Mouse (Mus musculus): Measurements from ENCODE around the gene Slc4a2. TPM values are rescaled to one million over a fixed set of nuclear protein-coding genes. Genes with fewer than 3 reads are reported as not detected.

The Slc4a2 gene
- 24.7 and 42.1 TPM in 2 replicates for total RNA-seq (2014; fragmentation: Nextera tagmentation)
- total RNA-seq (2017), result 25.5 and 30.5 TPM in 2 replicates
- 17.4 and 20.0 TPM in 2 replicates for polyA plus RNA-seq (2012)

DNA sequence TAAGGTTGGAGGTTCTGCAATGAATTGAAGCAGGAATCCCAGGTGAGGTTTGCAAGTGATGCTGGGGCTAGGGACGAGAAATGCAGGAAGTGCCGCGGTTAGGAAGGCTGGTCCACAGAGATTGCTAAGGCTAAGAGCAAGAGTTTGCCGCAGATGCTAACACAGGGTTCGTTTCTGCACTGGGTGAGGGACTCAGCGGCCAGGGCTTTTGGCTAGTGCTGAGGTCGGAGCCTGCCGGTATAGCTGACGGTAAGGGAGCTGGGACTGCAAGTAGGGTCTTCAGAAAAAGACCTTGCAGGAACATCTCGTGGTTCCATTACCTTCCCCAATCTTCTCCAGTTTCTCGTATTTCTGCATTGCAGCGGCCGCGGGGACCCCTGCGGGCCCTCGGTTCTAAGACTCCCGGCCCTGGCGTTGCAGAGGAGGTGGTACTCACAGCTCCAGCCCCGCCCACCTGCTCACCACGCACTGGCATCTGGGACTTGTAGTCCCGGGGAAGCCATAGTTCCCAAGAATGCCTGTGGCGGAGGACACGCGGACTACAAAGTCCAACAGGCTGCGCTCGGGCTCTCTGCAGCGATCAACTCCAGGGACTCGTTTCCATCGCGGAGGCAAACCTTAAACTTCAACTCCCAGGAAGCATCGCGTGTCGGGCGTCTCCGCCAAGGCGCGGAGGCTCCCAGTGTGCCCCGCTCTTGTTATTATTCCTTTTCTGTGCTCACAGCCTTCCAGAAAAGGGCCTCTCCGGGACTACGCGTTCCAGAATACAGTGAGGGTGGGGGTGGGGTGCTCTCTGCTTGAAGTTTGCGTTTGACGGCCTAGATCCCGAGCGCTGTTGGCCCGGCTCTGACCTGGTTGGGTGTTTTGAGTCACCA, at the start of gene Slc4a2, which contains the start of gene Cdk5:
Slc4a2 (plus strand) TSS at position 709 of the 875 bp plus-strand sequence.
Cdk5 (minus strand) TSS at position 402 of the 875 bp plus-strand sequence.
- peak; percentile 86 for DNase-seq (ENCODE audit: low spot score)
- peak; percentile 92 for ATAC-seq (ENCODE audit: extremely low read depth, insufficient number of reproducible peaks, low FRiP score, poor library complexity, severe bottlenecking)
- TF ChIP-seq POLR2AphosphoS5 (IDR thresholded peaks at IDR 0.05; ENCODE audit: insufficient replicate concordance, low read depth, low read length) (no peak), GATA1 (IDR thresholded peaks at IDR 0.05; ENCODE audit: borderline replicate concordance, low read length) (no peak), CTCF (IDR thresholded peaks at IDR 0.05; ENCODE audit: low read depth, low read length) (no peak), GATA2 (IDR thresholded peaks at IDR 0.05; ENCODE audit: borderline replicate concordance, low read depth, low read length) (no peak), TAL1 (conservative IDR thresholded peaks at IDR 0.05; ENCODE audit: low read depth, low read length) (no peak)
- Histone ChIP-seq H3K9me3 (replicated peaks) (no peaks in the 10 kb centered on the region), H3K4me3 (ENCODE audit: low read depth, low read length) (peak within 1 kb of the TSS; percentile 74), H3K27me3 (ENCODE audit: insufficient read depth, low read length) (no peaks in the 10 kb centered on the region), H3K4me1 (ENCODE audit: insufficient read depth, low read depth, low read length) (peaks cover 53% of the 10 kb centered on the region), H3K36me3 (replicated peaks) (peaks cover 49% of the 10 kb centered on the region)

DNA sequence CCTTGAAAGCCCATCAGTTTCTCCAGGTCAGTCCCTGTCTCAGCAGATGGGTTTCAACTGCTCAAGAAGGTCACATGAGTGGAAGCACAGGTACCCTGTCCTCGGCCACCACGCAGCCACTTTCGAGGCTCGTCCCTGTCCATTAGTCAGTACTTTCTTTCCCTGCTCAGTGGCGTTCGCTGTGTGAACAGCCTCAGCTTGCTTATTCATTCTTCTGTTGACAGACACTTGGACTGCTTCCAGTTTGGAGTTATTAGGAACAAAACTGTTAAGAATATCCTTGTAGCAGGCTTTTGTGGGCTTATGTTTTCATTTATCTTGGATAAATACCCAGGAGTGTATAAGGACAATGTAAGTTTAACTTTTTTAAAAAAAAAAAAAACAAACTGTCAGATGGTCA, 49.4 kb upstream of the Slc4a2 start:
- DNase-seq (ENCODE audit: low spot score), result no peak
- Histone ChIP-seq H3K36me3 (replicated peaks) (no peaks in the 10 kb centered on the region), H3K4me1 (ENCODE audit: insufficient read depth, low read depth, low read length) (no peaks in the 10 kb centered on the region; the same call in 1 of the 2 replicates), H3K9me3 (replicated peaks) (no peaks in the 10 kb centered on the region), H3K27me3 (ENCODE audit: insufficient read depth, low read length) (peaks cover 68% of the 10 kb centered on the region), H3K4me3 (ENCODE audit: low read depth, low read length) (no peak overlapping the region)
- TF ChIP-seq CTCF (IDR thresholded peaks at IDR 0.05; ENCODE audit: low read depth, low read length) (no peak), GATA2 (IDR thresholded peaks at IDR 0.05; ENCODE audit: borderline replicate concordance, low read depth, low read length) (no peak), GATA1 (IDR thresholded peaks at IDR 0.05; ENCODE audit: borderline replicate concordance, low read length) (no peak), POLR2AphosphoS5 (IDR thresholded peaks at IDR 0.05; ENCODE audit: insufficient replicate concordance, low read depth, low read length) (no peak)
- no peak for ATAC-seq (ENCODE audit: extremely low read depth, insufficient number of reproducible peaks, low FRiP score, poor library complexity, severe bottlenecking)

DNA sequence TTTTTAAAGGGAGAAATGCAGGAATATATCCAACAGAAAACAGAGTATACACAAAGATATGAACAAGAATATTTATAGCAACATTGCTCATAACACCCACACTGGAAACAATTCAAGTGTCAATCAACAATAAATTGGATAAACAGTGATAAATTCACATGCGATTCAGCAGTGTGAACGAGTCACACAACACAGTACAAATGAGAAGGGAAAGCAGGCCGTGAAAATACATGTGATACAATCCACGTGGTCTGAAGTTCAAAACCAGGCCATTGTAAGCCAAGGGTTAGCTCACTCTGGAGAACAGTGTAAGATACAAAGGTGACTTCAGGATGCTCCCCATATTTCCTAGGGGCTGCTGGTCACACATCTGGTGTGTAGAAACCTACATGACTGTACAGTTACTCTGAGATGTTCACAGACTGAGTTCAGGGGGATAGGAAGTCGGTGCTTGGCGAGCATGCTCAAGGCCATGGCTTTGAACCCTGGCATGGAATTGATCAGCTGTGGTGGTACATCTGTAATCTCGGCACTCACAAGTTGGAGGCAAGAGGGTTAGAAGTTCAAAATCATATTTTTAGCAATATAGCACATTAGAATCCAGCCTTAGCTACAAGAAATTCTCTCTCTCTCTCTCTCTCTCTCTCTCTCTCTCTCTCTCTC, 48.8 kb upstream of the Slc4a2 start:
- H3K4me1 ChIP-seq (ENCODE audit: insufficient read depth, low read depth, low read length), result no peaks in the 10 kb centered on the region; the same call in 1 of the 2 replicates
- H3K4me3 ChIP-seq (ENCODE audit: low read depth, low read length), result no peak overlapping the region
- ATAC-seq (ENCODE audit: extremely low read depth, insufficient number of reproducible peaks, low FRiP score, poor library complexity, severe bottlenecking), result no peak
- no peaks in the 10 kb centered on the region for H3K36me3 ChIP-seq (replicated peaks)
- peaks cover 68% of the 10 kb centered on the region for H3K27me3 ChIP-seq (ENCODE audit: insufficient read depth, low read length)
- H3K9me3 ChIP-seq (replicated peaks), result no peaks in the 10 kb centered on the region
- TF ChIP-seq TAL1 (conservative IDR thresholded peaks at IDR 0.05; ENCODE audit: low read depth, low read length), result no peak
- no peak for TF ChIP-seq CTCF (IDR thresholded peaks at IDR 0.05; ENCODE audit: low read depth, low read length)
- TF ChIP-seq POLR2AphosphoS5 (IDR thresholded peaks at IDR 0.05; ENCODE audit: insufficient replicate concordance, low read depth, low read length), result no peak
- no peak for TF ChIP-seq GATA1 (IDR thresholded peaks at IDR 0.05; ENCODE audit: borderline replicate concordance, low read length)
- DNase-seq (ENCODE audit: low spot score), result no peak

DNA sequence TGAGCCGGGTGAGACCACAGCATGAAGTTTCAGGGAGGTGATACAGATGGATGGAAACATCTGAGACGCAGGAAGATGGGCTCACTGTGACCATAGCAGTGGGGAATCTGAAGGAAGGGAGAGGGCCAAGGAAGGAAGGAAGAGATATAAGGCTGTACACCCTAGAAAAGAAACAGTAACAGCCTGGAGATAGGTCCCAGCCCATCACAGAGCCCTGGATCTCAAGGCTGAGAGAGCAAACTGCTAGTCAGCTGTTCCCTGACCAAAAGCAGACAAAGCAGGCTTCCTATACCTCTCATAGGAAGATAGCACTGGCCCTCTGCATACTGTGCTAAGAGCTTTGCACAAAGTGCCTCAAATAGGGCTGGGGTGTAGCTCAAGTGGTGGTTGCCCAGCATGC, 44.9 kb upstream of the Slc4a2 start:
- Histone ChIP-seq H3K27me3 (ENCODE audit: insufficient read depth, low read length) (peaks cover 57% of the 10 kb centered on the region), H3K4me3 (ENCODE audit: low read depth, low read length) (no peak overlapping the region), H3K36me3 (replicated peaks) (no peaks in the 10 kb centered on the region), H3K4me1 (ENCODE audit: insufficient read depth, low read depth, low read length) (peaks cover 34% of the 10 kb centered on the region), H3K9me3 (replicated peaks) (no peaks in the 10 kb centered on the region)
- TF ChIP-seq TAL1 (conservative IDR thresholded peaks at IDR 0.05; ENCODE audit: low read depth, low read length) (no peak), GATA2 (IDR thresholded peaks at IDR 0.05; ENCODE audit: borderline replicate concordance, low read depth, low read length) (no peak), POLR2AphosphoS5 (IDR thresholded peaks at IDR 0.05; ENCODE audit: insufficient replicate concordance, low read depth, low read length) (no peak), CTCF (IDR thresholded peaks at IDR 0.05; ENCODE audit: low read depth, low read length) (no peak), GATA1 (IDR thresholded peaks at IDR 0.05; ENCODE audit: borderline replicate concordance, low read length) (no peak)
- no peak for DNase-seq (ENCODE audit: low spot score)
- ATAC-seq (ENCODE audit: extremely low read depth, insufficient number of reproducible peaks, low FRiP score, poor library complexity, severe bottlenecking), result no peak

DNA sequence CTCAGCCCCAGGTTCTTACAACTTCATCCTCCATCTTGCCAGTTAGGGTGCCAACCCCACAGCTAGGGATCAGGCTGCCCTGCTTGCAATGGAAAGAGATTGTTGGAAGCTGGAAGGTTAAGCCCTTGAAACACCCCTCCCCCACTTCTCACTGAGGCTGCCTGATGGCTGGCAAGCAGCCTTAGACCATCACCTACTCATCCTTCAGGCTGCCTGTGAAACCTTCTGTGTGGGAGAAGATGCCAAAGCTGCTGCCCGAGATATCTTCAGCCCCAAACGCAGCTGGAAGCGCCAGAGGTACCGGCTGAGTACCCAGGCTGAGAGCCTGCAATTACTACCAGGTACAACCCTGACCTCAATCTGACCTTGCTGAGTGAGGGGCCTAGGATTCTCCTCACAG, 44.1 kb upstream of the Slc4a2 start:
- Histone ChIP-seq H3K27me3 (ENCODE audit: insufficient read depth, low read length) (peaks cover 52% of the 10 kb centered on the region), H3K9me3 (replicated peaks) (no peaks in the 10 kb centered on the region)
- TF ChIP-seq GATA1 (IDR thresholded peaks at IDR 0.05; ENCODE audit: borderline replicate concordance, low read length), result no peak
- TF ChIP-seq POLR2AphosphoS5 (IDR thresholded peaks at IDR 0.05; ENCODE audit: insufficient replicate concordance, low read depth, low read length), result no peak
- no peak for TF ChIP-seq CTCF (IDR thresholded peaks at IDR 0.05; ENCODE audit: low read depth, low read length)
- TF ChIP-seq TAL1 (conservative IDR thresholded peaks at IDR 0.05; ENCODE audit: low read depth, low read length), result no peak
- TF ChIP-seq GATA2 (IDR thresholded peaks at IDR 0.05; ENCODE audit: borderline replicate concordance, low read depth, low read length), result no peak

DNA sequence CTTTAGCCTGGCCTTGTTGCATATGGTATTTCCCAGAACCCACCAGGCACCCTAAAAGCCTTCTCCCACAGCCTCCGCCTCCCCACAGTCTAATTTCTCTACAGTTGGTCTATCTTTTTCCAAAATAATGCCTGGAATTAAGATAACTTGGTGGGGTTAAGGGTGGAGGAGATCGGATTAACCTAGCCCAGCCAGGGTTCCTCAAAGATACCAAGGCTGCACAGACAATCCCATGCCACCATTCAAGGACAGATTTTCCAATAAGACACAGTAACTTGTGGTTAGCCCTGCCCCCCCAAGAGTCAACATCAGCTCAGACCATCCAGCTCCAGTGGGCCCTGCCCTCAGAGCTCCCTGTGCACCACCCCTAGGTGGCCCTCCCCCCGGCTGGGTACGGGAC, 43.1 kb upstream of the Slc4a2 start:
- Histone ChIP-seq H3K4me3 (ENCODE audit: low read depth, low read length) (no peak overlapping the region), H3K4me1 (ENCODE audit: insufficient read depth, low read depth, low read length) (peaks cover 52% of the 10 kb centered on the region), H3K9me3 (replicated peaks) (no peaks in the 10 kb centered on the region), H3K36me3 (replicated peaks) (no peaks in the 10 kb centered on the region), H3K27me3 (ENCODE audit: insufficient read depth, low read length) (peaks cover 46% of the 10 kb centered on the region)
- TF ChIP-seq TAL1 (conservative IDR thresholded peaks at IDR 0.05; ENCODE audit: low read depth, low read length) (no peak), GATA2 (IDR thresholded peaks at IDR 0.05; ENCODE audit: borderline replicate concordance, low read depth, low read length) (no peak), GATA1 (IDR thresholded peaks at IDR 0.05; ENCODE audit: borderline replicate concordance, low read length) (no peak), POLR2AphosphoS5 (IDR thresholded peaks at IDR 0.05; ENCODE audit: insufficient replicate concordance, low read depth, low read length) (no peak), CTCF (IDR thresholded peaks at IDR 0.05; ENCODE audit: low read depth, low read length) (no peak)
- no peak for DNase-seq (ENCODE audit: low spot score)
- ATAC-seq (ENCODE audit: extremely low read depth, insufficient number of reproducible peaks, low FRiP score, poor library complexity, severe bottlenecking), result no peak

More for the DNA sequence above, 44.1 kb upstream of the Slc4a2 start:
- H3K4me1 ChIP-seq (ENCODE audit: insufficient read depth, low read depth, low read length), result peaks cover 42% of the 10 kb centered on the region
- DNase-seq (ENCODE audit: low spot score) (no peak), ATAC-seq (ENCODE audit: extremely low read depth, insufficient number of reproducible peaks, low FRiP score, poor library complexity, severe bottlenecking) (no peak)
- H3K36me3 ChIP-seq (replicated peaks), result no peaks in the 10 kb centered on the region
- H3K4me3 ChIP-seq (ENCODE audit: low read depth, low read length), result no peak overlapping the region

Data from G1E (cell line).